Mouse (Mus musculus): ENCODE measurements around the gene Ccdc63.

DNA sequence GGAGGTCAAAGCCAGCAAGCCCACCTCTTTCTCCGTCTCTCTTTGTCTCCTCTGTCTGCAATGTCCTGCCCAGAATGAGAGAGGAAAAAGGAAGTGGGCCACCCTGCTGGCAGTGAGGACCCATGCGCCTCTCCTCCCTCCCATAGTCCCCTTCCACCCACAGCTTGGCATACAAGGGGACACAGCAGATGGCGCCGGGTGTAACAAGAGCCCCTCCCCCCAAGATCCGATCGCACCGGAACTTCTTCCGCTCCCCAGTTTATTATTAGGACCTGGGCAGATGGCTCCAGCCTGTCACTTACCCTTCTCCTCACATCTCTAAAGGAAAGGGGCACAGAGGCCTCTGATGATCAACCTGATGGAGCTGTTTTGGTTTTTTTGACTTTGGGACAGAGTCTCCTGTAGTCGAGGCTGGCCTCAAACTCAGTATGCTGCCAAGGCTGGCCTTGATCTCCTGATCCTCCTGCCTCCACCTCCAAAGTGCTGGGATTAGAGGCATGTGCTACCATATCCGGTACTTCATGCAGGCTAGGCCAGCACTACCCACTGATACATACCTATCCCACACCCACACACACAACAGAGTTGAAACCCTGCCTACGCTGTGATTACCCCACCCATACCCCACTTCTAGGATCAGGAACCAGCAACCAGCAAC, 10.2 kb downstream of the Ccdc63 start:
- TF ChIP-seq CTCF (IDR thresholded peaks at IDR 0.05; ENCODE audit: low read depth) (no peak), EP300 (IDR thresholded peaks at IDR 0.05; ENCODE audit: low read depth) (no peak)

Measured in heart, postnatal 0 days (tissue).